Mouse (Mus musculus): ENCODE results near the gene Kantr.
"Not testable (repeated sequence)": the region's sequence is repeated elsewhere in the genome, so short reads cannot be mapped to it uniquely, and the experiment has no call there.

DNA sequence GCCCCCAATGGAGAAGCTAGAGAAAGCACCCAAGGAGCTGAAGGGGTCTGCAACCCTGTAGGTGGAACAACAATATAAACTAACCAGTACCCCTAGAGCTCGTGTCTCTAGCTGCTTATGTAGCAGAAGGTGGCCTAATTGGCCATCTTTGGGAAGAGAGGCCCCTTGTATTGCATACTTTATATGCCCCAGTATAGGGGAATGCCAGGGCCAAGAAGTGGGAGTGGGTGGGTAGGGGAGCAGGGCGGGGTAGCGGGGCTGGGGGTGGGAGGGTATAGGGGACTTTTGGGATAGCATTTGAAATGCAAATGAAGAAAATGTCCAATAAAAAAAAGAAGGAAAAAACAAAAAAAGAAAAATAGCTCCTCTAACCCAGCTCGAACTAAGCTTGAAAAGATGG, 8.8 kb upstream of the Kantr start:
- not testable (repeated sequence) for TF ChIP-seq CTCF (conservative IDR thresholded peaks at IDR 0.05; ENCODE audit: insufficient read depth, insufficient read length, low read depth, low read length); POLR2A (IDR thresholded peaks at IDR 0.05; ENCODE audit: low read depth, low read length)

Data from kidney, adult 2 months (tissue).